Mouse (Mus musculus) heart, adult 11 months (tissue): ENCODE results near the gene Srrd.

ENCODE experiments used
- DNase-seq: peaks from one replicate; pipeline ENCODE4 v3.0.0; 2022

The Srrd gene

GRCm38 (mm10) chr5:112342463-112343204 is at the start of gene Srrd, which contains the start of gene Hps4:
Gene Srrd (minus strand): TSS chr5:112343040.
Gene Hps4 (plus strand): TSS chr5:112343083.
- peak; percentile 97 for DNase-seq

- no peak for DNase-seq
Measured at GRCm38 (mm10) chr5:112391676-112392323, 49.0 kb upstream of the Srrd start.

GRCm38 (mm10) chr5:112391002-112391401 is 48.2 kb upstream of the Srrd start:
- no peak for DNase-seq

- no peak for DNase-seq
Measured at GRCm38 (mm10) chr5:112389352-112389751, 46.5 kb upstream of the Srrd start.

- DNase-seq, result no peak
Measured at GRCm38 (mm10) chr5:112385973-112386372, 43.1 kb upstream of the Srrd start.

GRCm38 (mm10) chr5:112384805-112385472 is 42.1 kb upstream of the Srrd start:
- DNase-seq, result no peak

GRCm38 (mm10) chr5:112382641-112383330 is 39.9 kb upstream of the Srrd start:
- DNase-seq, result peak; percentile 97

- no peak for DNase-seq
Measured at GRCm38 (mm10) chr5:112382042-112382441, 39.2 kb upstream of the Srrd start.

- DNase-seq, result no peak
Measured at GRCm38 (mm10) chr5:112381154-112381553, 38.3 kb upstream of the Srrd start.

- DNase-seq, result no peak
Measured at GRCm38 (mm10) chr5:112378716-112379115, 35.9 kb upstream of the Srrd start.

- no peak for DNase-seq
Measured at GRCm38 (mm10) chr5:112377380-112377779, 34.5 kb upstream of the Srrd start.

- DNase-seq, result no peak
Measured at GRCm38 (mm10) chr5:112376111-112376510, 33.3 kb upstream of the Srrd start.

GRCm38 (mm10) chr5:112371933-112372332 is 29.1 kb upstream of the Srrd start:
- DNase-seq, result no peak

GRCm38 (mm10) chr5:112370236-112370813 is 27.5 kb upstream of the Srrd start:
- no peak for DNase-seq

- no peak for DNase-seq
Measured at GRCm38 (mm10) chr5:112369326-112369725, 26.5 kb upstream of the Srrd start.

GRCm38 (mm10) chr5:112368666-112369065 is 25.8 kb upstream of the Srrd start:
- DNase-seq, result no peak

GRCm38 (mm10) chr5:112367929-112368328 is 25.1 kb upstream of the Srrd start:
- DNase-seq, result no peak

- DNase-seq, result no peak
Measured at GRCm38 (mm10) chr5:112367338-112367737, 24.5 kb upstream of the Srrd start.

- no peak for DNase-seq
Measured at GRCm38 (mm10) chr5:112366879-112367278, 24.0 kb upstream of the Srrd start.

- DNase-seq, result no peak
Measured at GRCm38 (mm10) chr5:112364184-112364797, 21.5 kb upstream of the Srrd start.

- no peak for DNase-seq
Measured at GRCm38 (mm10) chr5:112360077-112360476, 17.2 kb upstream of the Srrd start.

- DNase-seq, result no peak
Measured at GRCm38 (mm10) chr5:112359520-112359919, 16.7 kb upstream of the Srrd start.
